Mouse (Mus musculus) left cerebral cortex, adult 18-20 months (tissue): ENCODE data around the gene Kcnk4. TPM values are rescaled to one million over a fixed set of nuclear protein-coding genes. Genes with fewer than 3 reads are reported as not detected.
A peak's percentile ranks its signal among the peaks of the same experiment; 100 is the strongest.

ENCODE experiments used
- DNase-seq, 2 experiments: peaks; one replicate each; pipeline ENCODE4 v3.0.0; 2021 to 2022; ENCODE audit warnings: low spot score in 2 of 2, mixed read lengths in 1 of 2
- total RNA-seq, 2 experiments: library from RNA; stranded (reverse); gene quantifications; 2 replicates each; pipeline ENCODE4 v1.2.3; 2021

Kcnk4 gene
- total RNA-seq, 2 experiments from 2014 or later: 29.2 to 37.4 TPM

DNA sequence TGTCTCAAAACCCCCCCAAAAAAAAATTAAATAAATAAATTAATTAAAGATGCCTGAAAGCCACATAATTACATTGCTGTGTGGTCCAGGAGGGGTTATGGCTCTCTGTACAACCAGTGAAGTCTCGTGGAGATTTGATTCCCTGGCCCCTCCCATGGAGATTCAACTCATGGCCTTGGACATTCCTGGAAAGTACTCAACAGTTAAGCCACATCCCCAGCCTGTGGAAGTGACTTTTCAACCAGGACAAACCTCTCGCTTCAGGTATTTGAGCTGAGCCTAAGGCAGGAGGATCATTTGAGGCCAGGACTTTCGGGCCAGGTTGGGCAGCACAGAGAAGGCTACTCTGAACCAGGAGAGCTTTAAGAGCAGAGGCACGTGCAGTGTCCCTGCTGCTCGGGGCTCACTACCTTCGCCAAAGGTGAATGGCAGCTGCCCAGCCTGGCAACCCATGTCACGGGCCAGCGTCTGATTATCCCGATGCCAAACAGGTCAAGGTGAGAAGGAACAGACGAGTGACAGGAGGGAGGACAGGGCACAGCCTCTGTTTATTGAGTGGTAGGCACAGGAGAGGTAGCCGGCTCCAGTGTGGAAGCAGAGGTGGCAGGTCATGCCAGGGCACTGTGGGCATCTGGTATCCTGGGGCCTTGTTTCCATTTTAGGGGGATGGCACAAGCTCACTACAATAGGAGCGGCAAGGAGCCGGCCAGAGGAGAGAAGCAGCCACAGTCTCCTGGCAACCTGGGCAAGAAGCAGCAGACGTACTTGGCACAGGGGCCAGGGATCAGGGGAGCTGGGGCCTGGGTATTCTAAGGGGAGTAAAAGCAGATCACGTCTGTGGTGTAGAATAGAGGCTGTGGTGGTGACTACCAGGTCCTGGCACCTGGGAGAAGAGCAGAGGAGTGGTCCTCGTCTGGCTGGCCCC lies 3.5 kb upstream of the Kcnk4 start:
- no peak for DNase-seq

DNA sequence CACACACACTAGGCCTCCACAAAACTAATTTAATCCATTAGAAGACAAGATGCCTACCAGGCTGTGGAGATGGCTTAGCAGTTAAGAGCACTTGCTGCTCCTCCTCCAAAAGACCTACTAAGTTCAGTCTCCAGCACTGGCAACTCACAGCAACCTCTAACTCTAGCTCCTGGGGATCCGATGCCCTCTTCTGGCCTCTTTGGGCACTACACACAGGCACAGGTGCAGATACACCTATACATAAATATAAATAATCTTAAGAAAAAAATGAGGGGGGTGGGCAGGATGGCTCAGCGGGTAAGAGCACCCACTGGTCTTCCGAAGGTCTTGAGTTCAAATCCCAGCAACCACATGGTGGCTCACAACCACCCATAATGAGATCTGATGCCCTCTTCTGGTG lies 2.0 kb upstream of the Kcnk4 start:
- no peak for DNase-seq

DNA sequence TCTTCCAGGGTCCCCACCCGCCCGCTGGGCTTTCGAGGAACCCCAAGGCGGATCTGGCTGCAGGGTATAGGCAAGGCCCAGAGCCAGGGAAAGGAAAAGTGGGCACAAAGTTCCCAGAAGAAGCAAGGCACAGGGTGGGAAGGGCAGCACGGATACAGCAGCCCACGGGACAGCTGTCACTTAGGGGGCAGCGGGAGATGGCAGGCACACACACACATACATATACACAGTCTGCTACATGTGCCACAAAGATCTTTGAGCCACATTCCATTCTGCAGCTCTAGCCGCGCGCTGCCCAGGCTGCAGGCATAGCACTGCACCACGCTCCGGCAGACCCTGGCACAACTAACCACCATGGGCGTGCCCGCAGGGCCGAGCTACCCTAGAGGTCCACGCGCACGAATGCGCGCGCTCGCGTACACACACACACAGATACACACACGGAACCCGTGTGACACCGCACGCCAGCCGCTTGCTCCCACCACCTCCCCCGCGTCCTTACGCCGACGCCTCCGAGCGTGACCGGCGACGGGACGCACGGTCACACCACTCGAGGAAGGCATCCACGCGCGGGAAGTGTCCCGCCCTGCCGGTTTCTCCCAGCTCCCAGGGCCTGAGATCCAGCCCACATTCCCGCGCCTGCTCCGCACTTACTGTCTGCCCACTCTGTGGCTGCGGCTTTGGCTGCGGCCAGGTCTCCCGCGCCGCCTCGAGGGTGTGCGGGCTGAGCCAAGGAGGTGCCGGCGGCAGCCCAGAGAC lies 700 bp downstream of the Kcnk4 start:
- peak; percentile 58 to 75 for DNase-seq

DNA sequence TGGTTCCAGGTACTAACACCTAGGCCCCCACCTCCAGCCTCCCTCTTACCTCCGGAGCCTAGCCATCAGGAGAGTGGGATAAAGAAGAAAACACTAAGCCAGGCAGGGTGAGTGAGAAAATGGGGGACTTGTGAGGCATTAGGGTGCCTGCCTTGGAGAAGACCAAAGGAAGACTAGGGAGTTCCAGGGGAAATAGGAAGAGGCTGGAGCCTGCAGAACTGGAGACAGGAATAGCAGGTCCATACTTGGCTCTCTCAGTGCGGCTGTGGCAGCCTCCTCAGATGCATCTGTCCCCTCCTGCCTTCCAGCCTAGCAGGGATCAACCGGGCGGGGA lies 1.2 kb downstream of the Kcnk4 start:
- DNase-seq: no peak

DNA sequence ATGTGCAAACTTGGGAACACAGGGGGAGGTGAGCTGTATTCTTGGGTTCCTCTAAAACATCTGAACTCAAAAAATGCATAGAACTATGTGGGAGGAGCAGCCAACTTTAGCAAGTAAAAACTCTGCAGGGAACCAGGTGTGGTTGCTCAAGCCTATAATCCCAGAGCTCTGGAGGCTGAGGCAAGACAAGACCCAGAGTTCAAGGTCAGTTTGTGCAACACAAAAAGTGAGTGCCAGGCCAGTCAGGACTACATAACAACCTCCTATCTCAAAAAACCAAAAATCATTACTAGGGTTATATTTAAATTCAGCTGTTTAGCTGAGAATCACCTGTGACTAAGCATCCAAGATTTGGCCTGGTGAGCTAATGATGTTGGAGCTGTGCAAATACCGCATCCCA lies 2.3 kb downstream of the Kcnk4 start:
- no peak for DNase-seq

DNA sequence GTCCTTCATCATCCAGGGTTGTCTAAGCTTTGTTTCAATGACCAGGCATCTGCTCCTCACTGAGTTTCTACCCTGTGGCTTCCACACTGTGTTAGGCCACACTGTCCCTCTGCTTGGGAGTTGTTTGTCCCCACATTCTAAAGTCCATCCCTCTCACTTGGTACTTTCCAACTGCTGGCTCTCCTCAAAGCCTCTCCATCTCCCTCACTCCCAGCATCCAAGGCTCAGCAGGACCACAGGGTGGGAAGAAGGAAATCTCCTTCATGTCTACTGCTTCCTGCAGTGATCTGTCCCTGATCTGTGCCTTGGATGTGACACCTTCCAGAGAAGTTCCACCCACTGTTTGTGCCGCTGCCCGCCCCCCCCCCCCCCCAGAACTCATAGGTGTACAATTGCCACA lies 3.3 kb downstream of the Kcnk4 start:
- no peak for DNase-seq

DNA sequence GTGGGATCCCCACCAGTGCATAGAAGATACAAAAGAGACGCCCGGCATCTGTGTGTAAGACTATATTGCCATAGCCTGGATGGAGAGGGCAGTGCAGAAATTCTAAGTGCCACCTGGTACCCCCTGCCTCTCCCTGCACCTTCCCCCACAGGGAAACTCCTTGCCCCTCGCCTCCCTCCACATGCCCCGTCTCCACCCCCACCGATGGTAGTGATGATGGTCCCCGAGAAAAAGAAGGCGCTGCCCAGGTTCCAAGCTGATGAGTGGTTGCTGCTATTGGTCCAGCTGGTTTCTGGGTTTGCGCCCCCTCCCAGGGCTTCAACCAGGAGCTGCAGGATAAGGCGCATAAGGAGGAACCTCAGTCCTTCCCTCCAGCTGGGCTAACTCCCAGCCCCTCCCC lies 6.2 kb downstream of the Kcnk4 start:
- no peak for DNase-seq

DNA sequence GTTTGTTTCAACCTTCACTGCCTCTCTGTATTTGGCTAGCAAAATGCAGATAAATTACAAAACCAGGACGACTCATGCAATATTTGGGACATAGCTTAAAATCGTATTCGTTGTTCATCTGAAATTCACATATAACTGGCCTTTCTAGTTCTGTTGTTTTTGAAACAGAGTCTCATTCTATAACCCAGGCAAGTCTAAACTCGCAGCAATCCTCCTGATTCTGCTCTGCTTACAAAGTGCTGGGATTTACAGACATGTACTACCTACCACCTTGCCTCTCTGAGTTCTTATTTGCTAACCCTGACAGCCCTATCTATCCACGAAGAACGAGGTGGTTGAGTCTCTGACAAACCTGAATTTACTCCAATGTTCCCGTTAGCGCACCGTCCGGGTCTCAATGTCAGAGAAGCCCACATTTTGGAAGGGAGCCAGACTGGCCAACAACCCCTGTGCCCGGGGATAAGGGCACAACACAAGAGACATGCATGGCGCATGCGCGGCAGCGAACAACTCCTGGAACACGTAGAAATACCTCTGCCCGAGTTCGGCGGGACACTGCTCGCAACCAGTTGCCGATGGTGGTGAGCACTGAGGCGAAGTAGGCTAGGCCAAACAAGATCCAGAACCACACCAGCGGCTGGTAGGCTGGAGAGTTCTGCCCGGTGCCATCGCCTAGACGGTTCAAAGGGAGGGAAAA lies 7.6 kb downstream of the Kcnk4 start:
- no peak for DNase-seq

DNA sequence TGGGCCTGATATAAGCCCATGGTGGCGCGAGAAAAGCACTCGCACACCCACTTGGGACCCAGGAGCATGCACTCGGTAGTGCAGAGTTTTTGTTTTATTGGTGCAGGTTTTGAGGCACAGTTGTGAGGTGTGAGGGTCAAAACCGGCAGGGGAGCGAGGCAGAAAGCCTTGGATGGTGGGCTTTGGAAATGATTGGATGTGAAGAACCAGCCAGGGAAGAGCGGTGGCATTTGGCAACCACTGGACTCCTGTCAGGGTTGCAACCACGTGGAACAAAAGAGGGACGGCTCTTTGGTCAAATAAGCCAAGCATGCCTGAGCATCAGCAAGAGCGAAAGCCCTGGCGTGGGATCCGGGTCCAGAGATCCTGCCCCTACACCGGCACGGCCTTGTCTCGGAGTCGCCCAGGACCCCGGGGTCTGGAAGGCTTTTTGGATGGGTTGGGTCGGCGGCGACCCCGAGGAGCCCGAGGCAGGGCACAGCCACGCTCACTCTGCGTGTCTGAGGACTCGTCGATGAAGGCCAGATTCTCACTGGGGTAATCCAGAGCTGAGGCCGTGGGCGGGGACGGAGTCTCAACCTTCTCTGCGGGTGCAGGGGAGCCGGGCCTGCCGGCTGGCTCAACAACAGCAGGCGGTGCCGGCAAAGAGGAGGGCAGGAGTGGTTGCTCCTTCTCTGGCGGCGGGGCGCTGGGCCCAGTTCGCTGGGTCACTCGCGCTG lies 8.5 kb downstream of the Kcnk4 start:
- no peak for DNase-seq

DNA sequence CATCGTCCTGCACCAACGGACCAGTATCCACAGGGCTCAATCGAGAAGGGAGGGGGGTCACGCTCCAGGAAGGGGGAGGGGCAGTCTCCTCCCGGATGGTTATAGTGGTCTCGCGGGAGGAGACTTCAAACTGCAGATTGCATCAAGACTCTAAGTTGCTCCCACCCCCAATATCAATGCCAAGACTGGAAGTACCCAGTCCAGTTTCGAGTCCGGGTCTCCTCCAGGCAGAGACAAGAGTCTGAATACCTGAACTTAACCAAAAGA lies 9.1 kb downstream of the Kcnk4 start, which contains the start of gene Catsperz:
Gene Catsperz, minus strand, starts transcription at position 74 of the 267 bp plus-strand sequence.
- DNase-seq: no peak

DNA sequence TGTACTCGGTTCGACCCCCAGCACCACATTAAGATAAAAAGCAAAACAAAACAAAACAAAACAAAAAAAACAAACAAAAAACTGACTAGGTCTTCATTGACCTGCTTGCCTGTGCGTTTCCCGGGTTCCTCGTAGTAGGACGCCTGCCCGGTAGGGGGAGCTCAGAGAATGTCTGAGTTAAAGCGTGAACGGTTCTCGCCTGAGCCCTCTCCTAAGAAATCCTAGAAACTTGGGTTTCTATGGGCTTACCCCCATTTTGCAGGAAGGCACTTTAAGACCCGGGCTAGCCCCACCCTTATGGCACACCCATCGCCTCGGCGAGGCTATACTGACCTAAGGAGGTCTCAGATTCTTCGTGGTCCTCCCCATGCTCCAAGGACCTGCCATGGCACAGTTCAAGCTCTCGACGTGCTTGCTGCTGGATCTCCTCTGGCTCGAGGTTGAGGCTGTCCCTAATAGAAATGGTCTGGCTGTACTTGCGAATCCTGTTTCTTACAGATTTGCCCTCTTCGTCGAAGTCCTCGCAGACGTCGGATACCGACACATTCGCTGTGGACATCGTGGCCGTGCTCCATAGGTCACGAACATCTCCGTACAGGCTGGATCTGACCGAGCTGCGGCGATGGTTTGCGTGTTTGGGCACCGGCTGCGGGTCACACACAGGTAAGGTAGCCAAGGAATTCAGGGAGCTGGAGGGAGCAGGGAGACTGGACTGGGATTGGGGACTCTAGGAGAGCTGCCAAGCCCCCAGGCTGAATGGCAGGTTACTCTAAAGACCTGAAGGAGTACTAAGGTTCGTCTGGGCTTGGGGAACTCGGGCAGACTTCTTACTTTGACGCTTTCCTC lies 9.6 kb downstream of the Kcnk4 start:
- DNase-seq: peak; percentile 89 to 92

DNA sequence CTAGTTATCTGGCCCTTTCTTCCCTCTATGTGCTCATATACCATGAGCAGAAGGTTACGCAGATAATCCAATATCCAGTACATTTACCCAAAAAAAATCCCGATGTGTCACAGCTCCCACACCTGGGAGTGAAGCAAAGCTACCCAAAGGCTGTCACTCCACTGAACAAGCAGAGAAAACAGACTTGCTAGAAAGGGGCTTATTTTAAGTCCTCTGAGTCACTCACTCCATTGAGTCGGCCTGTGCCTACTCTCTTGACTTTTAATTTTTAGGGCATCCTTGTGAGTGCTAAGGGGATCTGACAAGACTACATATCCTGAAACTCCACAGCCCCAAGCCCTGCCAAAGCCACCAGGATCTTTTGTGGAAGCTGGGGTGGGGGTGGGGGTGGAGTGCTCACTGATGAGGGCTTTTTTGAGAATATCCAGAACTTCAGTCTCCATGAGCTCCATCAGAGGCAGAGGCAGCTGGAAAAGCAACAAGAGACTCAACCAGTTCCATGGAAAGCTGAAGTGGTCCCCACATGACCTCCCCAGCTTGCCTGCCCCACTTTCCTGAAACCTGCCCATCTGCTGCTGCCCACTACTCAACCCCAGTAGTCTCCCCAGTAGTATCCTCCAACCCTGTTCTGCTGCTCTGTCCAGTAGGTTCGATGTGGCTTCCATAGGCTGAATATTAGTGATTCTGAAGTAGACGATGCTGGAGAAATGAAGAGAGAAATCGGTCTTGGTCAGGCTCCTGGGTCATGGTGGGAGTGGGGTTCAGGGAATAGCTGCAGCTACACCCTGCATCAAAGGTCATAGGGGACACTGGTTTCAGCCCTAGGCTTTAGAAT lies 11.2 kb downstream of the Kcnk4 start:
- no peak for DNase-seq

DNA sequence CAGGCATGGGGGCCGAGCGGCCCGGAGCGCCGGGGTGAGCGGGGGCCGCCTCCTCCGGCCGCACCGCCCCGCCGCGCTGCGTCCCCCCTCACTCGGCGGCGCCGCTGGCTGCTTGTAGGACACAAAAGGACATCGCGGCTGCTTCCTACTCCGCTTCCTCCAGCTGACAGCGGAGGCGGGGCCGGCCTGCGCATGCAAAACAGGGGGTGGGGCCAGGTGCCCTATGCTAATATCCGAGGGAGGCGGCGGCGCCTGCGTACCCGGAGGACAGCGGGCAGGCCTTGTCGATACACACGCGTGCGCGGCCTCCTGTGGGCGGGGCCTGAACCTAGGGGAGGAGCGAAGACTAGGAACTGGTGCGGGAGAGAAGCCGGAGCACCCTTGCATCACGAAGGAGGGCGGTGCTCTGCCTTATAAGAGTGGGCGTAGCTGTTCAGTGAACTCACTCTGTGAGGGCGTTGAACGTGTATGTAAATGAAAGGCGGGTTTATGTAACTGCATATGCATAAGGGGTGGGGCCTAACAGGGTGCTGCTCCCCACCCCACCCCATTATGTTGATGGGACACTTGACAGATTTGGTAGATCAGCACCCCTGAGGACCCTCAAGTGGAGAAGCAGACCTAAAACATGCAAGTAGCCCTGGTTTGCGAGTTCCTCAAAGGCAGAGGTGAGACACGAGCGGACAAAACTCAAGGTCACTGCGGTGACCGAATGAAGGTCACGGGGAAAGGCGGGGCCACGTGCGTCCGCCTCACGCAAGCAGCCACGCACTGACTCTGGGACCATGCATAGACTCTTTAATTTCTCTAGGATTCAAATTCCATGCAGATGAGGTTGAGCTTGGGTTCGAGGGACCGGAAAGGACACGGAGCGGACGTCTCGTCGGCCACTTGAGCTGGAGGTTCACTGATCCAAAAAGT lies 12.4 kb downstream of the Kcnk4 start, which contains the start of gene Esrra:
Gene Esrra, minus strand, starts transcription at position 167 of the 921 bp plus-strand sequence.
- peak; percentile 100 for DNase-seq

DNA sequence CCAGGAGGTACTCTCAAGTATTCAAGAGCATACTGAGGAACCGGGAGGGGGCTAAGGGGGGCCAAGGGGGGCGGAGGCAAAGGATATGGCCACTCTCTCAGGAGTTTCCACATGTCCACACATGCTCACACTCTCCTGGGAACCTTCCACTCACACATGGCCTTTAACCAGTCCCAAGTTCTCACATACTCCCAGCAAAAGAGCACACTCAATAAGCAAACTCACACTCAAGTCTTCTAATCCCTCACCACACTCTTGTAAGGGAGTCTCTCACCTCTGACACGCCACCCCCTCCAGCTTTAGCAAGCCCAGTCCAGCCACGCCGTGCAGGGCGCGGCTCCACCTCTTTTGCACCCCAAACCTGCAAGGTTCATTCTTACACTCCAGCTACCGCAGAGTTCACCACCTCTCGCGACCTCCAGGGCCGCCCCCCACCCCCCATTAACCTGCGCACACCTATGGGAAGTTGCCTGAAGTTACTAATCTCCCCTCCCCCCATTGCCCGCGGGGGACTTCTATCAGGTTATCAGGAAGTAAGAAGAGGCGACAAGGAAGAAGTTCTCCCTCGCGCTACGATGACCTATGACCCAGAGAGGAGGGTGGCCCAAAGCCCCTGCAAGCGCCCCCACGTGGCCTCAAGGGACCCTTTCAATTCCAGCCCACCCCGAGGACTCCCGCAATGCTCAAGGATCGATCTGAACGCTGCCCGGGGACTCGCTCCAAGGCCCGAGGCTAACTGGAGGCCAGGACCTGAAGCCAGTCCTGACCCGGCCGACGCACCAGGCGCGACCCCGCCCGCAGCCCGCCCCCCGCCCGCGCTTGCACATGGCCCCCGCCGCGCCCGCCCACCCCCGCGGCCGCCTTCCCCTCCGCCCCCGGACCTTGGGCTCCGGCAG lies 13.3 kb downstream of the Kcnk4 start:
- DNase-seq: no peak

DNA sequence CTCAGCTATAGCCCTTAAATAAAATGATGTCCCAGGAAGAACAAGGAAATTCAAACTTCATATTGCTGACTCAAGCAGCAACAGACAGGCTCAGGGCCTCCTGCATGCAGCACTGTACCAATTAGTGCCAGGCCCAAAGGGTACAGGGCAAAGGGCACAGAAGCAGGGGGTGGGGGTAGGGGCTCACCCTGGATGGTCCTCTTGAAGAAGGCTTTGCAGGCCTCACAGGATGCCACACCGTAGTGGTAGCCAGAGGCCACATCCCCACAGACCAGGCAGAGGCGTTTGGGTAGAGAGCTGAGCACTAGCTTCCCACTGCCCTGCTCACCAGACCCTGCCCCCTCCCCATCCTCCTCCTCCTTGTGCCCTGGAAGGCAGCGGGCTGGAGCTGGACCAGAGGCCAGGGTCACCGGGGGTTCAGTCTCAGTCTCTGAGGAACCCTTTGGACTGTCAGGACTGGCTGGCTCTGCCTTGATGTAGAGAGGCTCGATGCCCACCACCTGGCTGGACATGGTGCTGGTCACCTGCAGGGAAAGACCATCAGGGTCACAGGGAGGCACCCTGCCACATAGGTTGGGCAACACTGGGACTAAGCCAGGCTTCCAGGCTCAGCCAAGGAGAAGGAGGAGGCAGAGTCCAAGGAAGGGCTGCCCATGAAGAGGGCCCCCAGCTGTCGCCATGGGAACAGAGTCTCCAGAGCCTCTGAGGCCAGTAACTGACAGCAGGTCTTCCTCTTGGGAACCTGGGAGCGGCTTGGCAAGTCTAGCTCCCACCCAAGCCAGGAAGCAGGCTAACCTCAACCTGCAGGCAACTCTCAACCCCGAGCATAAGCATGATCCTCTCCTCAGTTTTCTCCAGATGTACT lies 14.2 kb downstream of the Kcnk4 start:
- no peak for DNase-seq

DNA sequence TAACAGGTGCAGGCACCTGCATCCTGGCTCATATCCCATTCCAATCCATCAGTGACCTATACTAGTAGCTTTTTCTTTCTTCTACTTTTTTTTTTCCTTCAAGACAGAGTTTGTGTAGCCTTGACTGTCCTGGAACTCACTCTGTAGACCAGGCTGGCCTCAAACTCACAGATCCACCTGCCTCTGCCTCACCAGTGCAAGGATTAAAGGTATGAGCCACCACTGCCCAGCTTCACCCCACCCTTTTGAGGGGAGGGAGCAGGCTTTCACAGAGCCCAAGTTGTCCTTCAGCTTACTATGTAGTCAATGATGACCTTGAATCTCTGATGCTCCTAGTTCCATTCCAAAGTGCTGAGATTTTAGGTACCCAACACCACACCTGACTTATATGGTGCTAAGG lies 14.9 kb downstream of the Kcnk4 start:
- no peak for DNase-seq
